Mouse (Mus musculus) granulocyte monocyte progenitor cell, adult 5-6 weeks (primary cell): ENCODE data around the gene Nop53. TPM values are rescaled to one million over a fixed set of nuclear protein-coding genes. Genes with fewer than 3 reads are reported as not detected.
A peak's percentile ranks its signal among the peaks of the same experiment; 100 is the strongest.

ENCODE experiments used
- ATAC-seq: replicated peaks from 2 replicates; pipeline ENCODE4 v1.8.0; 2016; ENCODE audit warnings: mild to moderate bottlenecking, moderate TSS enrichment, inconsistent platforms; ENCODE audit not compliant: poor library complexity, severe bottlenecking
- total RNA-seq, 2 experiments: library from RNA; stranded (forward) in 1 of 2; stranded (reverse) in 1 of 2; fragments of 200-712, 200-1000 nt in 1 of 2; fragments of >200 nt in 1 of 2; fragmentation: Nextera tagmentation in 1 of 2; gene quantifications; 2 replicates each; pipeline ENCODE4 v1.2.3; 2014 to 2017

Nop53 gene
- total RNA-seq (2014; fragmentation: Nextera tagmentation) (70.6 and 105 TPM in 2 replicates), total RNA-seq (2017) (186 and 221 TPM in 2 replicates)

- ATAC-seq: peak; percentile 71
These were observed at the start of gene Nop53 for GRCm38 (mm10) chr7:15945721-15946536. Gene Nop53 (minus strand): TSS chr7:15946074.

DNA sequence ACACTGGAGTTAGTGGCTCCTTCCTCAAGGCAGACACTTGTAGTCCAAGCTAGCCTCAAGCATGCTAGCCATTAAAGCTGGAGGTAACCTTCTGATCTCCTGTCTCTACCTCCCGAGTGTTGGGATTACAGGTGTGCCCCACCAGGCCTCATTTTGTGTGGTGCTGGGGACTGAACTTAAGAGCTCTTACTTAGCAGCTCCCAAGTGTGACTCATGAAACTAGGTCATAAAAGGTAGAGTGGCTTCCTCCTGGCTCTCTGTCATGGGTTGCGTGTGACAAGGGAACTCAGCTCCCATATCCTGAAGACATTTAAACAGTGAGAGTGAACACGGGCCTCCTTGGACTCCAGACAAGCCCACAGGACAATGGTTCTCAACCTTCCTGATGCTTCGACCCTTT, 47.9 kb upstream of the Nop53 start:
- ATAC-seq: no peak

GRCm38 (mm10) chr7:15993152-15993551, 47.3 kb upstream of the Nop53 start:
- ATAC-seq: no peak

DNA sequence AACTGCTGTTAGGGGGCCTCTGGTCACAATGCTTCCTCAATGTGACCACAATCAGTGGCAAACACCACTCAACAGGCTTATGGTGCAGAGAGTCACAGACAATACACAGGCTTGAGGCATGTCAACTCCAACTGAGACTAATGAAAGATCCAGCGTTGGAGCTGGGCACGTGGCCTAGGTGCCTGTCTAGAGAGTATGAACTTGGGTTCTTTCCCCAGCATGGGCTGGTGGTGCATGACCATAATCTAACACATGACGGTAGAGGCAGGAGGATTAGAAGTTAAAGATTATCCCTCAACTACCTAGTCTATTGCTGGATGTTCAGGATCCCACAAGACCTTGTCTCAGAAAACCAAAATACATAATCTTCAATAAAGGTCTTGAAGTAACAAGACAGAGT, 45.9 kb upstream of the Nop53 start:
- ATAC-seq: no peak

DNA sequence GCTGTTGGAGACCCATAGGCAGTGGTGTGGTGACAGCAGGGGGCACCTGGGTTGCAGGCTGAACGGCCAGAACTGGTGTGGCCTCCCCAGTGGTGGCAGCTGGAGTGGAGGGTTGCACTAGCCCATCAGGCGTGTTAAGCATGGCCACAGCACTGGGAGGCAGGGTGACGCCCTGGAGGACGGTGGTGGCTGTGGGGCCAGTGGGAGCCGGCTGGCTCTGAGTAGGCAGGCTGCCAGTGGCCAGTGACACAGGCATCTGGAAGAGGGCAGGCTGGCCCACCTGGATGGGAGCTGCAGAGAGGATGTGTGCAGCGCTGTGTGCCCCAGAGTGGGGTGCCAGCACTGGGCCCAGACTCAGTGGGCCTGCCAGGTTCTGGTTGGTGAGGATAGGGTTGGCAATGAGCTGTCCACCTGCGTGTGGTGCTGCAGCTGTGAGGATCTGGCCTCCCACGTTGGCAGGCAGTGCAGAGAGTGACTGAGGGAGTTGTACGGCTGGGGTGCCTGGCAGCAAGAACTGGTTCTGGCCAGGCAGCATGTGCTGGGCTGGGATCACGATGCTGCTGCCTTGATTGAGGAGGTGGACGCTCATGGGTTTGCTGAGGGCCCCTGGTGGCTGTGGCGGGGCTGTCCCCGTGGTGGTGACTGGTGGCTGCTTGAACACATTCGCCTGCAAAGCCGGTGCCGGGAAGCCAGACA, 41.9 kb upstream of the Nop53 start:
- no peak for ATAC-seq

- peak; percentile 56 for ATAC-seq
These were observed 37.0 kb upstream of the Nop53 start for GRCm38 (mm10) chr7:15982729-15983407.

DNA sequence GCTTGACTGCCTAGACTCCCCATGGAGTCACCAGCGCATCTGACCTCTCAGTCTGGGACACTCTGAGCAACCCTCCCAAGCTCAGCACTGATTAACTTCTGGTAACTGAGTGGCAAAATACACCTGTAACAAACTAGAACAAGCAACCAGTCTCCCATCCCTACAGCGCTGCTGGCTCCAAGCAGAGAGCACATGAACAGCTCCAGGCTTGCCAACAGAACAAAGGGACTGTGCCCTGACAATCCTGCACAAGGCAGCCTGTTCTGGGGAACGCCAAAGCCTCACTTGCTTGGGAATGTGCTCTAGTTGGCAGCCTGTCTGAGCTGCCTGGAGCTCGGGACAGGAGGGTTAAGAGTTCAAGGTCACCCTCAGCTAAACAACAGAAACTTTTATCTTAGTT, 35.7 kb upstream of the Nop53 start:
- no peak for ATAC-seq

DNA sequence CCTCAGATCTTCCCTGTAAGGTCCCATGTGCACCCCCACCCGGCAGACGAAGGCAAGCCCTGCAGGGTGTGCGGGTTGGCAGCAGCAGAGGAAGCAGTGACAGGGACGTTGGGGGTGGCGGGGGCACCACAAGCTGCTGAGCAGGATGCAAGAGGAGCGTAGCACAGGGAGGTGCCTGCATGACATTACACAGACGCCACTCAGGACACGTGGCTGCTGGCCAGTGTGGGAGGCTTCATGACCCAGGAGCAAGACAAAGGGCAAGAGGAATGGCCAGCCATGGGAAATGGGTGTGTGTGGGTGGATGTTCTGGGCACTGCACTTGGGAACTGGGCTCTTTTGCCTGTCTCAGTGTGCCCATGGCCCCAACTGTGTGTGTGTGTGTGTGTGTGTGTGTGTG, 34.4 kb upstream of the Nop53 start:
- ATAC-seq: peak; percentile 24

GRCm38 (mm10) chr7:15975904-15976303, 30.0 kb upstream of the Nop53 start:
- ATAC-seq: peak; percentile 70

DNA sequence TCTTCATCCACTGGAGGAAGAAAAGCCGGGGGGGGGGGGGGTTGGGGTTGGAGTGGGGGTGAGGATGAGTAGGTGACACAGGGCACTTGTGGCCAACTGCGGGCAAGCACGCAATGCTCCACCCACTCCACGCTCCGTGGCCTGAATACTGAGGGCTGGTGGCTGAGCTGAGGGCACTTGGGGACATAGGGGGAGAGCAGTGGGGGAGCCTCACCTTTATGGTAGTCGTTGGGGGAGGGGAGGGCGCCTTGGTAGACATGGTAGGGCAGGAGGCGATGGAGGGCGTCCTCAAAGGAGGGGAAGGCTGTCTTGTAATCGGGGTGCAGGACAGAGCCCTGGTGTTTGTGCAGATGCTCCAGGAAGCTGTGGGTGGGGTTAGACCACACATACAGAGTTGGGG, 29.6 kb upstream of the Nop53 start:
- no peak for ATAC-seq

DNA sequence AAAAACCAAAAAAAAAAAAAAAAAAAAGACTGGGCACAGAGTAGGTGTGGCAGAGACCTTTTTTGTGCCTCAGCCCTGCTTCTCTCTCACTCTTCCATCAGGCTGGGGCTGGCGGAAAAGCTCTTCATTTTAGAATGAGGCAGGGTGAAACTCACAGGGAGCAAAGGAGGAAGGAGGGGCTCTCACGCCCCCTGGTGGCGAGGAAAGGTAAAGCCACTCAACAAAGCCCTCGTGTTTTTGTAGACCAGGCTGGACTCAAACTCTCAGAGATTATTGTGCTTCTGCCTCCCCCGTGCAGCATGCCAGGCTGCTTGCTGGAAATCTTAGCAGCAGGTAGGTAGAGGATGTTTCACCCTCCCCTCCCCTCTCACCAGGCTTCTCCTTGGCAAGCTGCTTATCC, 28.8 kb upstream of the Nop53 start:
- ATAC-seq: peak; percentile 47

DNA sequence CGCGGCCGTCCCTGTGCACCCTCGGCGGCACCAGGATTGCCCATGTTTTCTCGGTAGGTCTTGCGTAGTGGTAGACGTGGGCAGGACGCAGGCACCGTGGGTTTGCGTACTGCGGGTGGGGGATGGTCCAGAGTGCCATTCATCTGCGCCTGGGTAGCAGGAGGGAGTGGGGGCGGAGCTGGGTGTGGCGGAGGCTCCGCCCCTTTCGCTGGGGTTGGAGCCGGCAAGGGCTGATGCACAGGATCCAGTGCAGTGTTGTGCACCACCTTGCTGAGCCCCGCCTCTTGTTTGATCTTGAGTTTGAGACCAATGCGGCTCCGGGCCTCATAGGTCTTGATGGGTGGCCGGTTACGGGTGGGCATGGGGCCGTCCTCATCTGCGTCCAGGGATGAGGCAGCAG, 26.4 kb upstream of the Nop53 start:
- ATAC-seq: no peak

- ATAC-seq: peak; percentile 29; the same call in 1 of the 2 replicates
These were observed 23.8 kb upstream of the Nop53 start for GRCm38 (mm10) chr7:15969674-15970073.

- ATAC-seq: no peak
These were observed 22.4 kb upstream of the Nop53 start for GRCm38 (mm10) chr7:15968322-15968721.

GRCm38 (mm10) chr7:15967312-15967711, 21.4 kb upstream of the Nop53 start, which contains the start of gene Ehd2:
Gene Ehd2 (minus strand): TSS chr7:15967567.
- ATAC-seq: peak; percentile 84

DNA sequence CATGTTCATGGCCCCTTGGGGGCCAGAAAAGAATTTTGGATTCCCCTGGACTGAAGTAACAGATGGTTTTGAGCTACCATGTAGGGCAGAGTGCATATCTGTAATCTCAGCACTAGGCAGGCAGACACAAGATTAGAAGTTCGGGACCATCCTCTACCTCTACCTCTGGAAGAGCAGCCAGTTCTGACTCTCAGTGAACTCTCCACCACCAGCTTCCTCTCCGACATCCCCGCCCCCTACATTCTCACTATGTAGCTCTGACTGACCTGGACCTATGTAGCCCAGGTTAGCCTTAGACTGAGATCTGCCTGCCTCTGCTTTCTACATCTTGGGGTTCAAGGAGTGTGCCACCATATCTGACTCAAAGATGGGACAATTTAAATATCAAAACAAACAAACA, 20.6 kb upstream of the Nop53 start:
- no peak for ATAC-seq

- peak; percentile 36; the same call in 1 of the 2 replicates for ATAC-seq
These were observed 18.2 kb upstream of the Nop53 start for GRCm38 (mm10) chr7:15963798-15964652.

GRCm38 (mm10) chr7:15962311-15963288, 16.7 kb upstream of the Nop53 start:
- ATAC-seq: no peak

DNA sequence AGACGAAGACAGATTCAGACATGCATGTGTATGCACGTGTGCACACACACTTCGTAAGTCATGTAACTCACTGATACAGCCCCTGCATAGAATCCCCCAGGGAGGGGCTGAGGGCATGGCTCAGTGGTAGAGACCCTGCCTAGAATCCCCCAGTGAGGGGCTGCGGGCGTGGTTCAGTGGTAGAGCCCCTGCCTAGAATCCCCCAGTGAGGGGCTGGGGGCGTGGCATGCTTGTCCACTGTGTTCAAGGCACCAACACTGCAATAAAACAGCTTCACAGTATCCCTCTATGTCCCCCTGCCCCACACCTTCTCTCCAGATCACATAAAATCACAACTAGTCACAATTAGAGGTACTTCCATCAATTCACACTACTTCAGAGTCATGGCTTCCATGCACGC, 15.9 kb upstream of the Nop53 start:
- no peak for ATAC-seq
